In the genomic region with DNA sequence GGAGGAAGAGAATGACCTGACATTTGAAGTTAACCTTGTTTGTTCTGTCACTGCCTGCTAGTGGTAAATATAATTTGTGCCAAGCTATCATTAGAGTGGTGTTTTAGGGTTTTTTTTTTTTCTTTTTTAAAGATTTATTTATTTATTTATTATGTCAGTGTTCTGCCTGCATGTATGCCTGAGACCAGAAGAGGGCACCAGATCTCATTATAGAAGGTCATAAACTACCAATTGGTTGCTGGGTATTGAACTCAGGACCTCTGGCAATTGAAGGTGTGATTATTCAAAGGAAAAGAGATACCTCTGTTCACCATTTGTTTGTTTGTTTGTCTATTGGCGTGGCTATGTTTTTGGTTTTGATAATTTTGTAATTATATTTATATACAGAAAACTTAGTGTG, we compare ENCODE assay signal across 9 mouse cellular contexts. TPM values are rescaled to one million over a fixed set of nuclear protein-coding genes. Genes with fewer than 3 reads are reported as not detected.
DNase-seq lines count a peak whose midpoint lies in the region; ATAC-seq and TF ChIP-seq lines count a peak whose summit lies in the region.
"Had no signal": no experiment of that assay in that cellular context is flagged by ENCODE, and none has a peak within 500 bp of the region (broad histone marks: within the 10 kb centered on the region; RNA-seq: fewer than 3 reads in every experiment).

No protein-coding gene starts in this region.

- H3K27me3 ChIP-seq in limb, embryonic 14.5 days (ENCODE audit: control insufficient read depth, insufficient read depth, low read length), result no peaks in the 10 kb centered on the region
- no peaks in the 10 kb centered on the region for H3K27me3 ChIP-seq in limb, embryonic 10.5 days (ENCODE audit: low read depth, poor library complexity, severe bottlenecking)
- H3K27me3 ChIP-seq in forebrain, embryonic 15.5 days, result no peaks in the 10 kb centered on the region

- no peaks in the 10 kb centered on the region for H3K9me3 ChIP-seq in limb, embryonic 14.5 days (ENCODE audit: control insufficient read depth, low read length)
- H3K9me3 ChIP-seq in limb, embryonic 10.5 days (replicated peaks), result no peaks in the 10 kb centered on the region
- H3K9me3 ChIP-seq in forebrain, embryonic 15.5 days, result no peaks in the 10 kb centered on the region

- 94% methylated on average over 1 of the region's 1 CpGs for WGBS in limb, embryonic 14.5 days
- 89% methylated on average over 1 of the region's 1 CpGs for WGBS in limb, embryonic 10.5 days
- 90% methylated on average over 1 of the region's 1 CpGs for WGBS in forebrain, embryonic 15.5 days

- H3K36me3 ChIP-seq in limb, embryonic 14.5 days (ENCODE audit: control insufficient read depth, insufficient read depth, low read length), result peaks cover 82% of the 10 kb centered on the region
- peaks cover 92% of the 10 kb centered on the region for H3K36me3 ChIP-seq in limb, embryonic 10.5 days
- H3K36me3 ChIP-seq in forebrain, embryonic 15.5 days, result peaks cover 83% of the 10 kb centered on the region

- no peak overlapping the region for H3K4me2 ChIP-seq in limb, embryonic 14.5 days (replicated peaks; ENCODE audit: low read depth, low read length, severe bottlenecking)
- H3K4me2 ChIP-seq in forebrain, embryonic 15.5 days (replicated peaks), result no peak overlapping the region

- intact Hi-C loops in gastrocnemius, postnatal 36 days (cut with DNase I), result no loop called here

- no peak overlapping the region for H3K9ac ChIP-seq in limb, embryonic 14.5 days (ENCODE audit: low read depth, low read length, severe bottlenecking)
- H3K9ac ChIP-seq in forebrain, embryonic 15.5 days (replicated peaks), result no peak overlapping the region

- ATAC-seq in limb, embryonic 14.5 days (ENCODE audit: low FRiP score, low read depth), result no peak
- 0 out of 2 replicates have a peak, but pooled peaks have one; percentile 39 for ATAC-seq in megakaryocyte progenitor cell, adult 5-6 weeks (replicated peaks; ENCODE audit: poor library complexity)
- ATAC-seq in forebrain, embryonic 15.5 days (replicated peaks), result no peak

- no peak for TF ChIP-seq POLR2A in limb, embryonic 14.5 days (IDR thresholded peaks at IDR 0.05; ENCODE audit: borderline replicate concordance, extremely low read depth, insufficient read depth, insufficient read length)

- peak; percentile 39 for DNase-seq in limb, embryonic 14.5 days (ENCODE audit: low spot score)
- no peak for DNase-seq in limb, embryonic 10.5 days (ENCODE audit: low spot score)
- DNase-seq in CD4-positive, CD25-positive, alpha-beta regulatory T cell, adult 2 months (ENCODE audit: low read depth, low spot score), result peak; percentile 65
- DNase-seq in NIH3T3 (ENCODE audit: low read depth), result peak; percentile 58
- no peak for DNase-seq in gastrocnemius, postnatal 36 days
- DNase-seq: heart, postnatal 4 days; right cerebral cortex, postnatal 25 days had no signal

- no peak overlapping the region for H3K4me3 ChIP-seq in limb, embryonic 14.5 days (replicated peaks; ENCODE audit: low read length)
- no peak overlapping the region for H3K4me3 ChIP-seq in limb, embryonic 10.5 days
- no peak overlapping the region for H3K4me3 ChIP-seq in forebrain, embryonic 15.5 days

- no peak overlapping the region for H3K27ac ChIP-seq in limb, embryonic 14.5 days (replicated peaks; ENCODE audit: low read depth, low read length)
- H3K27ac ChIP-seq in limb, embryonic 10.5 days, result no peak overlapping the region
- H3K27ac ChIP-seq in forebrain, embryonic 15.5 days (replicated peaks), result no peak overlapping the region

- no peaks in the 10 kb centered on the region for H3K4me1 ChIP-seq in limb, embryonic 14.5 days (ENCODE audit: control insufficient read depth, insufficient read depth, low read length)
- no peaks in the 10 kb centered on the region for H3K4me1 ChIP-seq in limb, embryonic 10.5 days
- H3K4me1 ChIP-seq in forebrain, embryonic 15.5 days, result no peaks in the 10 kb centered on the region

RNA-seq across cellular contexts. Expression of a gene that starts 37.7 kb away (rescaled TPM):
- 62.8 and 69.8 TPM in 2 replicates for polyA plus RNA-seq in limb, embryonic 14.5 days (2012; rRNA removed)
- 142 and 145 TPM in 2 replicates for polyA plus RNA-seq in limb, embryonic 14.5 days (2014; fragmentation: Nextera tagmentation; extraction: Ambion mirVana)
- polyA plus RNA-seq in limb, embryonic 10.5 days (2016; fragmentation: Nextera tagmentation; extraction: Ambion mirVana), result 231 and 240 TPM in 2 replicates
- 163 and 190 TPM in 2 replicates for total RNA-seq in megakaryocyte progenitor cell, adult 5-6 weeks (2015)
- total RNA-seq in megakaryocyte progenitor cell, adult 5-6 weeks (2017), result 128 and 149 TPM in 2 replicates
- 149 and 151 TPM in 2 replicates for polyA plus RNA-seq in forebrain, embryonic 15.5 days (2015; fragmentation: Nextera tagmentation; extraction: Ambion mirVana)
- 100 to 1,000 TPM; 277 to 278 TPM for total RNA-seq in gastrocnemius, postnatal 36 days (2021)

RNA-seq across cellular contexts. Expression of a gene that starts 39.7 kb away (rescaled TPM):
- polyA plus RNA-seq in limb, embryonic 14.5 days (2012; rRNA removed), result 49.9 and 62.4 TPM in 2 replicates
- 91.0 and 97.6 TPM in 2 replicates for polyA plus RNA-seq in limb, embryonic 14.5 days (2014; fragmentation: Nextera tagmentation; extraction: Ambion mirVana)
- 157 and 158 TPM in 2 replicates for polyA plus RNA-seq in limb, embryonic 10.5 days (2016; fragmentation: Nextera tagmentation; extraction: Ambion mirVana)
- 139 and 162 TPM in 2 replicates for total RNA-seq in megakaryocyte progenitor cell, adult 5-6 weeks (2015)
- total RNA-seq in megakaryocyte progenitor cell, adult 5-6 weeks (2017), result 139 and 203 TPM in 2 replicates
- 90.4 and 98.1 TPM in 2 replicates for polyA plus RNA-seq in forebrain, embryonic 15.5 days (2015; fragmentation: Nextera tagmentation; extraction: Ambion mirVana)
- total RNA-seq in gastrocnemius, postnatal 36 days (2021), result 10 to 100 TPM; 67.9 to 70.0 TPM

RNA-seq across cellular contexts. Expression of a gene that starts 40.0 kb away (rescaled TPM):
- 24.5 and 27.1 TPM in 2 replicates for polyA plus RNA-seq in limb, embryonic 14.5 days (2012; rRNA removed)
- polyA plus RNA-seq in limb, embryonic 14.5 days (2014; fragmentation: Nextera tagmentation; extraction: Ambion mirVana), result 31.9 and 32.3 TPM in 2 replicates
- polyA plus RNA-seq in limb, embryonic 10.5 days (2016; fragmentation: Nextera tagmentation; extraction: Ambion mirVana), result 42.0 and 48.5 TPM in 2 replicates
- total RNA-seq in megakaryocyte progenitor cell, adult 5-6 weeks (2015), result 35.4 and 39.2 TPM in 2 replicates
- total RNA-seq in megakaryocyte progenitor cell, adult 5-6 weeks (2017), result 75.9 and 99.9 TPM in 2 replicates
- polyA plus RNA-seq in forebrain, embryonic 15.5 days (2015; fragmentation: Nextera tagmentation; extraction: Ambion mirVana), result 18.9 and 19.9 TPM in 2 replicates
- total RNA-seq in gastrocnemius, postnatal 36 days (2021), result 10 to 100 TPM; 32.3 to 40.5 TPM

RNA-seq across cellular contexts. Expression of a gene that starts 42.0 kb away (rescaled TPM):
- polyA plus RNA-seq in limb, embryonic 14.5 days (2012; rRNA removed), result 13.3 and 20.4 TPM in 2 replicates
- polyA plus RNA-seq in limb, embryonic 14.5 days (2014; fragmentation: Nextera tagmentation; extraction: Ambion mirVana), result 64.3 and 64.9 TPM in 2 replicates
- polyA plus RNA-seq in limb, embryonic 10.5 days (2016; fragmentation: Nextera tagmentation; extraction: Ambion mirVana), result 70.7 and 80.4 TPM in 2 replicates
- 49.4 and 58.9 TPM in 2 replicates for total RNA-seq in megakaryocyte progenitor cell, adult 5-6 weeks (2015)
- 22.9 and 33.4 TPM in 2 replicates for total RNA-seq in megakaryocyte progenitor cell, adult 5-6 weeks (2017)
- polyA plus RNA-seq in forebrain, embryonic 15.5 days (2015; fragmentation: Nextera tagmentation; extraction: Ambion mirVana), result 37.7 and 41.0 TPM in 2 replicates
- 10 to 100 TPM; 39.0 to 42.7 TPM for total RNA-seq in gastrocnemius, postnatal 36 days (2021)

Comparison
In these comparisons a context has a peak if more than half of its experiments do, and no peak if none do; other contexts are left out.
1. DNase-seq: peak in limb, embryonic 14.5 days (single experiment), CD4-positive, CD25-positive, alpha-beta regulatory T cell, adult 2 months (single experiment) and NIH3T3 (single experiment); none in limb, embryonic 10.5 days (single experiment) and gastrocnemius, postnatal 36 days (0 of 2).